In the genomic region with DNA sequence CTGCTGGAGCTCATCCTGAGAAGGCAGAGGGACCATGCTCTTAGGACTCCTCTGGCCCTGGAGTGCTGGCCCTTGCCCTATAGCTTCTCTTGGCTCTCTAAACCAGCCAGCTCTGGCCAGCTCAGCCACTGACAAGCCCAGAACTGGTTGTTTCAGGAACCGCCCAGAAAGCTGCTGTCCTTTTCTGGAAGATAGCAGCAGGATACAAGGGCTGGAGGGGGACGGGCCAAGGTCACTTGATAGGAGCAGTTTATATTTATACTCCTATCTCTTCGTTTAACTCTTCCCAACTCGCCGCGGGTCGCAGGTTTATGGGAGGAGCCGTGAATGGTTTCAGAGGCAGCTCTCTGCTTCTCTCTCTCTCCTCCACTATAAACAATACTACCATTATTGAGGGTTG, we compare ENCODE assay signal across 8 mouse cellular contexts. TPM values are rescaled to one million over a fixed set of nuclear protein-coding genes. Genes with fewer than 3 reads are reported as not detected.
A peak's percentile ranks its signal among the peaks of the same experiment; 100 is the strongest.
DNase-seq lines count a peak whose midpoint lies in the region; ATAC-seq and TF ChIP-seq lines count a peak whose summit lies in the region.

No protein-coding gene starts in this region.

- H3K4me3 ChIP-seq in erythroblast, embryonic 14.5 days (replicated peaks) = peak overlapping the region; percentile 89
- peak overlapping the region; percentile 63 for H3K4me3 ChIP-seq in hindbrain, embryonic 10.5 days
- 0 out of 2 replicates have a peak overlapping the region, but pooled peaks have one; percentile 51 for H3K4me3 ChIP-seq in limb, embryonic 14.5 days (replicated peaks; ENCODE audit: low read length)

- WGBS in hindbrain, embryonic 10.5 days = 16% methylated on average over 8 of the region's 8 CpGs
- WGBS in limb, embryonic 14.5 days = 19% methylated on average over 8 of the region's 8 CpGs

- ATAC-seq in limb, embryonic 14.5 days (ENCODE audit: low FRiP score, low read depth) = no peak

- no peak for TF ChIP-seq POLR2A in limb, embryonic 14.5 days (IDR thresholded peaks at IDR 0.05; ENCODE audit: borderline replicate concordance, extremely low read depth, insufficient read depth, insufficient read length)

- H3K36me3 ChIP-seq in erythroblast, embryonic 14.5 days (ENCODE audit: control insufficient read depth) = peaks cover 9% of the 10 kb centered on the region
- H3K36me3 ChIP-seq in hindbrain, embryonic 10.5 days = no peaks in the 10 kb centered on the region
- H3K36me3 ChIP-seq in limb, embryonic 14.5 days (ENCODE audit: control insufficient read depth, insufficient read depth, low read length) = no peaks in the 10 kb centered on the region

- no peak overlapping the region for H3K9ac ChIP-seq in limb, embryonic 14.5 days (ENCODE audit: low read depth, low read length, severe bottlenecking)

- peaks cover 9% of the 10 kb centered on the region for H3K27me3 ChIP-seq in erythroblast, embryonic 14.5 days (ENCODE audit: control insufficient read depth)
- 0 out of 2 replicates have a peak, but pooled peaks cover 4% of the 10 kb centered on the region for H3K27me3 ChIP-seq in hindbrain, embryonic 10.5 days (ENCODE audit: insufficient read depth, poor library complexity, severe bottlenecking)
- no peaks in the 10 kb centered on the region for H3K27me3 ChIP-seq in limb, embryonic 14.5 days (ENCODE audit: control insufficient read depth, insufficient read depth, low read length)

- no peaks in the 10 kb centered on the region for H3K9me3 ChIP-seq in erythroblast, embryonic 14.5 days (ENCODE audit: control insufficient read depth, low read length)
- H3K9me3 ChIP-seq in hindbrain, embryonic 10.5 days = no peaks in the 10 kb centered on the region
- no peaks in the 10 kb centered on the region for H3K9me3 ChIP-seq in limb, embryonic 14.5 days (ENCODE audit: control insufficient read depth, low read length)

- peak; percentile 67 for DNase-seq in urinary bladder, postnatal 14 days (ENCODE audit: low spot score)
- no peak for DNase-seq in urinary bladder, postnatal 10 days (ENCODE audit: low spot score)
- DNase-seq in hindbrain, embryonic 10.5 days (ENCODE audit: low spot score) = peak; percentile 40
- no peak for DNase-seq in limb, embryonic 14.5 days (ENCODE audit: low spot score)
- peak; percentile 68 for DNase-seq in spleen, adult 12 weeks (ENCODE audit: low spot score)
- no peak for DNase-seq in layer of hippocampus, postnatal 25 days (ENCODE audit: extremely low spot score in 1 of 2, low spot score in 1 of 2)
- no peak for DNase-seq in right cerebral cortex, adult 18-20 months

- peak overlapping the region; percentile 94 for H3K4me2 ChIP-seq in limb, embryonic 14.5 days (replicated peaks; ENCODE audit: low read depth, low read length, severe bottlenecking)

- peak overlapping the region; percentile 96 for H3K27ac ChIP-seq in hindbrain, embryonic 10.5 days
- H3K27ac ChIP-seq in limb, embryonic 14.5 days (replicated peaks; ENCODE audit: low read depth, low read length) = no peak overlapping the region

- H3K4me1 ChIP-seq in erythroblast, embryonic 14.5 days (ENCODE audit: control insufficient read depth) = peaks cover 91% of the 10 kb centered on the region
- H3K4me1 ChIP-seq in hindbrain, embryonic 10.5 days (replicated peaks) = peaks cover 60% of the 10 kb centered on the region
- H3K4me1 ChIP-seq in limb, embryonic 14.5 days (ENCODE audit: control insufficient read depth, insufficient read depth, low read length) = peaks cover 19% of the 10 kb centered on the region

RNA-seq across cellular contexts. Expression of a gene that starts 0.6 kb away (rescaled TPM):
- polyA plus RNA-seq in erythroblast, embryonic 14.5 days (2012) = 3.1 and 3.2 TPM in 2 replicates
- polyA plus RNA-seq in hindbrain, embryonic 10.5 days (2016; fragmentation: Nextera tagmentation; extraction: Ambion mirVana) = 14.0 and 17.5 TPM in 2 replicates
- 8.2 and 12.3 TPM in 2 replicates for polyA plus RNA-seq in limb, embryonic 14.5 days (2012; rRNA removed)
- polyA plus RNA-seq in limb, embryonic 14.5 days (2014; fragmentation: Nextera tagmentation; extraction: Ambion mirVana) = 11.5 and 12.0 TPM in 2 replicates
- 10 to 100 TPM; 23.0 to 23.2 TPM for total RNA-seq in layer of hippocampus, postnatal 25 days (2021)

RNA-seq across cellular contexts. Expression of a gene that starts 46.6 kb away (rescaled TPM):
- 9.1 and 10.7 TPM in 2 replicates for polyA plus RNA-seq in erythroblast, embryonic 14.5 days (2012)
- polyA plus RNA-seq in hindbrain, embryonic 10.5 days (2016; fragmentation: Nextera tagmentation; extraction: Ambion mirVana) = 74.8 and 79.6 TPM in 2 replicates
- polyA plus RNA-seq in limb, embryonic 14.5 days (2012; rRNA removed) = 37.8 and 52.0 TPM in 2 replicates
- 66.1 and 72.1 TPM in 2 replicates for polyA plus RNA-seq in limb, embryonic 14.5 days (2014; fragmentation: Nextera tagmentation; extraction: Ambion mirVana)
- 10 to 100 TPM; 23.8 to 25.2 TPM for total RNA-seq in layer of hippocampus, postnatal 25 days (2021)

RNA-seq across cellular contexts. Expression of a gene that starts 46.6 kb away (rescaled TPM):
- polyA plus RNA-seq in erythroblast, embryonic 14.5 days (2012) = 0.06 and 0.17 TPM in 2 replicates
- 6.2 and 6.5 TPM in 2 replicates for polyA plus RNA-seq in hindbrain, embryonic 10.5 days (2016; fragmentation: Nextera tagmentation; extraction: Ambion mirVana)
- 2.0 TPM in 2 replicates for polyA plus RNA-seq in limb, embryonic 14.5 days (2012; rRNA removed)
- 2.1 and 2.4 TPM in 2 replicates for polyA plus RNA-seq in limb, embryonic 14.5 days (2014; fragmentation: Nextera tagmentation; extraction: Ambion mirVana)
- 1 to 10 TPM; 6.1 to 6.9 TPM for total RNA-seq in layer of hippocampus, postnatal 25 days (2021)

Comparison
In these comparisons a context has a peak if more than half of its experiments do, and no peak if none do; other contexts are left out.
1. DNase-seq: peak in urinary bladder, postnatal 14 days (single experiment), hindbrain, embryonic 10.5 days (single experiment) and spleen, adult 12 weeks (single experiment); none in urinary bladder, postnatal 10 days (single experiment), limb, embryonic 14.5 days (single experiment), layer of hippocampus, postnatal 25 days (0 of 2) and right cerebral cortex, adult 18-20 months (single experiment).
2. Peak in every context shown above with its lines, with median percentiles within 50 percentile points of each other: H3K4me3 ChIP-seq.